Mouse (Mus musculus): Measurements from ENCODE around the gene Egfl8.

The Egfl8 gene

DNA sequence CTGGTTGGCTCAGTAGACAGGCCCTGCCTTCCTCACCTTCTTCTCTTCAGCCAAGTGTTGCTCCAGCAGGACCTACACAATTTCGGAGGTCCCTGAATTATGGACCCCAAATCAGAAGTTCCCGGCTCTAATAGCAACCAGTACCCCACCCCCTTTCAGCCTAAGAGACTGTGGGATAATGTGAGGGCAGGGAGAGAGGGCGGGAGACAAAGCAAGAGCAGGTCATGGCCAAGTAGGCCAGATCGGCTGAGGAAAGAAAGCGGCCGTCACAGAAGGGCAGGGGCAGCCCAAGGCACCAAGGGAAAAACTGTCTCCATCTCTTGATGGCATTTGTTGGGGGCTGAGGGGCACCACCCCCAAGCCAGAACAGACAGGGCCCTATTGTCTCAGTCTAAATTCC lies at the start of gene Egfl8:
TSS of gene Egfl8 (minus strand) at position 101 of the 400 bp plus-strand sequence.
- DNase-seq (ENCODE audit: low read depth, low spot score): no peak

DNA sequence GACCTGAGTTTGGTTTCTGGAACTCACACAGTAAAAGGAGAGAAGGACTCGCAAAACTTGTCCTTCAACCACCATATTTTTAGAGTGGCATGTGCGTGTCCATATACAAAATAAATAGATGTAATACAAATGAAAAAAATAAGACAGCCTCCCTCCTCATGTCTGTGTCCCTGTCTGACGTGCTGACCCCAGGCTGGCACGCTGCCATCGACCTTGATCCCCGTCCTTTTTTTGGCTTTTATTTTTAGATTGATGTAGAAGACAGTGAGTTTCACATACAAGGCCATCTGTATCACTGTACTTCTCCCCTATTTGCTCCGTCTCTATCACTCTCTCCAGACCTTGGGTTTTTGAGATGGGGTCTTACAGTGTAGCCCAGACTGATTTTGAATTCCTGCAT lies 48.7 kb upstream of the Egfl8 start:
- DNase-seq (ENCODE audit: low read depth, low spot score): no peak

DNA sequence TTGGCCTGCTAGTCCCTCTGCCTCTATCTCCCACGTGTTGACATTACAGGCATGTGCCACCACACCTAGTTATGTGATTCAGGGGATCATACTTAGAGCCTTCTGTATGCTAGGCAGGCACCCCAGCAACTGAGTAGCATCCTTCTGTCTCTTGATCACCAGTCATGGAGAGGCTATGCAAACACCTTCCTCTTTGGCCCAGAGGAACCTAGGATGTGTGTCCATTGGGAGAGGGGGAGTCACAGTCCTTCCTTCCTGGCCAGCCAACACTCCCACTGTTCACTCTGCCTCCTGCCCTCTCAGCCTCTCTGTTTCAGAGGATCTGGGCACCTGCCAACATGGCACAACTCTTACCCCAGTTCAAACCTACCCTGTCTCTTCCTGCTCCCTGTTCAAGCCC lies 47.8 kb upstream of the Egfl8 start:
- DNase-seq (ENCODE audit: low read depth, low spot score): no peak

DNA sequence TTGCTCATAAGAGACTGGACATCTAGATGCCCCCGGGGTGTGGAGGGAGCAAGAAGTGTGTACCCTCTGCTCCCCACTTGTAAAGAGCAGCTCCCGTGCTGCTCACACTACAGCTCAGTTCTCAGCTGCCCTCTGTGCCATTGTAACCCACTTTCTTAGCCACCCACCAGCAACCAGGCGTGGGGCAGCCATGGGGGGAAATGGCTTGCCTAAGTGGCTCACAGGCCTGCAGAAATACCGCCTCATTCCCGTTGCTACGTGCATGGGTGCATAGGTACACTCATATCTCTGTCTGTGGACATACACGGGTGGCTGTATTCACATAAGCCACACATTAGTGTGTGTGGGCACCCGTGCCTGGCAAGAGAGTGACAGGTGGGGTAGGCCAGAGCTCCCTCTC lies 47.2 kb upstream of the Egfl8 start:
- DNase-seq (ENCODE audit: low read depth, low spot score): no peak

DNA sequence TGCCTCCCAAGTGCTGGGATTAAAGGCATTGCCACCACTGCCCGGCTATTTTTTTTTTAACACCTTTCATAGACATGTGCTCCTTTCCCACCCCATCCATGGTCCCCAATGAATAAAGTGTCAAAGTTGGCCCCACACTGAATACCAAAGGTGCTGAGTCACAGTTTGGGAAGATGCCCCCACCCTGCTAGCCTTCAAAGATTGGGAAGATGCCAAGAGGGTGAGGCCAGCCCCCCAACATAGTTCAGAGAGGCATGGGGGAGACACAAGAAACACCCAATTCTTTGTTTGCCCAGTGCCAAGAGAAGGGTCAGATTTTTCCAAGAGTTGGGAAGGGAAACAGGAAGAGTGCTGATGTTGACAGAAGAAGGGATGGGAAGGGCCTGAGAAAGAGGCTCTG lies 46.7 kb upstream of the Egfl8 start:
- DNase-seq (ENCODE audit: low read depth, low spot score): no peak

DNA sequence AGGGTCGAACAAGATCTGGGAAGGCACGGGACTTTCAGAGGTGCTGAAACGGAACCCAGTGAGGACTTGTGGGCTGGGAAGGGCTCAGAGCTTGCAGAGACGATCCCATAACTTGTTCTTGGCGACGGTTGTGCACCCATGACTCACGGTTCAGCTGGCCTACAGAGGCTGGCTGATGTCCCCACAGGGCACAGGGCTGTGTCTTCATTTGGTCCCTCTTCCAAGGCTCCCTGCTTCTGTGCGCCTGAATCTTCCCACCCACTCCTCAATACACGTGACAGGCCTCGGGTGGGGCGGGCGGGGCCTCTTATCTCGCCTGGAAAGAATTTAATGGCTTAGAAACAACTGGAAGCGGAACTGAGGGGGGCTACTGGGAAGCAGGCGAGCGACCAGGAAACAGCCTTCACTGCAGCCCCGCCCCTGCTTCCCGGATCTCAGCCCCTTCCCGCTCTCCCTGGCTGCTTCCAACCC lies 45.4 kb upstream of the Egfl8 start:
- no peak for DNase-seq (ENCODE audit: low read depth, low spot score)

DNA sequence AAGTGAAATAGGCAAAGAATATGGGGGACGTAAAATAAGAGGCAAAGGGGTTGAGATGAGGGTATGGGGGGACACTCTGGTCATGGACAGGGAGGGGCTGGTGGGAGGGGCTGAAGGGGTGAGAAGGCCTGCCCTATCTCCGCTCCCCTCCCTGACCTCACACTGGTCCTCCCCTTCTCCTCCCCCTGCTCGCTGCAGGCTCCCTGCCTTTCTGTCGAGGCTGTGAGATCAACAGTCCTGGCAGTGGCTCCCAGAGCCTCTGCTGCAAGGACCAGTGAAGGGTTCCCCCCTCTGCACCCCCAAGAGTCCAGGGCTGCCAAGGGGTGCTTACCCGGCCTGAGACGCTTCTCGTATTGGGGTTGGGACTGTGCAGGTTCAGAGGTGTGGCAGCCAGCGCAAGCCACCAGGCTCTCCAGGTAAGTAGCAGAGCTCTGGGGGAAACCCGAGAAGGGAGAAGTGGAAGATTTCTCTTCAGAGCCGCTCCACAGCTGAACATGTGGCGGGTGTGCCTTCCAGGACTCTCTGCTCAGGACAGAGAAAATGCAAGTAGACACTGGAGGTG lies 44.6 kb upstream of the Egfl8 start:
- no peak for DNase-seq (ENCODE audit: low read depth, low spot score)

DNA sequence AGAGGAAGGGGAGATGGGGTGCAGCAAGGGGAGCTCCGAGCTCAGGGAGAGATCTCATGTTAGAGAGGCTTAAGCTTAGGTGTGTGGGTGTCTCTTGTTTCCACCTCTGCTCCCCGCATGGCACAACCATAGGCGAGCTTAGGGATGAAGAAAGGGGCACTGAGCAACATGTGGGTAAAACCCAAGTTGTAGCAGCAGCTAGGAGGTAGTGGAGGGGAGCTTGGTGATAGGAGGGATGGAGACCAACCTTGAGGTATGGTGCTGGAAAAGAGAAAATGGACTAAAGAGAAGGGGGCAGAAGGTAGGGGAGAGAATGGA lies 44.1 kb upstream of the Egfl8 start:
- DNase-seq (ENCODE audit: low read depth, low spot score): no peak

DNA sequence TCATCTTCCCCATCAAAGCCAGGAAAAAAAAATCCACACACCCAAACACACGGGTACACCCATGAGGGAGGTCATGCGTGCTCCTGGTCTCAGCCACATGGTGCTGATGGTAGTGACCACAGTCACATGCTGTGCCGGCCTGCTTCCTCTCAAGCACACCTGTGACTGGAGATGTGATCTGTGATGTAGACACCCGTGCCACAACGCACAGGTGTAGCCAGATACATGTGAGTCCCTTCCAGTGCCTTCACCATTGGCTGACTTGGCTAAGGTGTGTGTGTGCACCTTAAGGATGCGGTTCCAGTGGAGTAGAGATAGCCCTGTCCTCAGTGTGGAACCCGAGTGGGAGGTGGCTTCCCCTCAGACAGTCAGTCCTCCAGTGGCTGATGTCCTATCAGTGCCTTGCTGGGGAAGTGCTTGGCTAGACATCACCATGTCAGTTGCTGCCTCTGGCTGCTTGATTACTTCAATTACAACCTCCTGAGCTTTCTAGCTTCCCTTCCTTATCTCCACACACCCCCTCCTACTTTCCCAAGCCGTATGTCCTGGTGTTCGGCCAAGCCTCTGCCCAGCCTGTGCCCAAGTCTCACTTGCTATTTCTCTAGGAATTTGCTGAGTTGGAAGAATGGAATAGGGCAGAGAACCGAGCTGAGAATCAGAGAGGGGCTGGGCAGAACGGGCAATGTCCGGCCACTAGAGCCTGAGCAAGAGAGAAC lies 43.6 kb upstream of the Egfl8 start:
- DNase-seq (ENCODE audit: low read depth, low spot score): no peak

DNA sequence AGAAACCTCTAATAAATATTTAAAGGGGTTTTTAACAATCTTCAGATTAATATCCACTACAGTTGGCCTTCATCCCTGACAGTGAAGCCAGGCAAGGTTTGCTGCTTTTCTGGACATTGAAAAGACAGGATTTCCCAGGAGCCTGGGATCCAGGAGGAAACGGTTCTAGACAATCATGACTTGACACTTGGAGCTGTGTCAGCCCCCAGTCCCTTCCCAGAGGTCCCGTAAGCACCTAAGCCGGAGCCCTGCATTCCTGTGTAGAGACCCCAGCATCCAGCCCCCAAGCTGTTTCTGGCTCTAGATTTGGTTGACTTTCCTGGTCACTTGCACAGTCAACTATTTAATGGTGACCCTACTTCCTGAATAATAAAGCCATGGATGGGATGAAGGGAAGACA lies 42.8 kb upstream of the Egfl8 start:
- DNase-seq (ENCODE audit: low read depth, low spot score): no peak

DNA sequence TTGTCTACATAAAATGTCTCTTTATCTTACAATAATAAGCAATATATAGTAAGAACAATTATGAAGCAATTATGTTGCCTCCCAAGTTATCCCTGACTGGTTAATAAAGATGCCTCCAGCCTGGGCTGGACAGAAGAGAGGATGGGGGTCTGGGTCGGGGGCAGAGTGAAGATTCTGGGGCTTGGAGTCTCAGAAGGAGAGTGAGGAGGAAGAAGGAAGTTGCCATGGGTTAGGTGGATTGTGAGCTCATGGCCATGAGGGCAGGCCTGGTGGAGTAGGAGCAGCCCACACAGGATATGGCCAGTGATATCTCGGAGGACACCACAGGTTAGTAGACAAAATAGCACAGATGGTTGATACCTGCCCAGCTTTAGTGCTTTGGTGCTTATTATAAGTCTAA lies 42.4 kb upstream of the Egfl8 start:
- DNase-seq (ENCODE audit: low read depth, low spot score): no peak

DNA sequence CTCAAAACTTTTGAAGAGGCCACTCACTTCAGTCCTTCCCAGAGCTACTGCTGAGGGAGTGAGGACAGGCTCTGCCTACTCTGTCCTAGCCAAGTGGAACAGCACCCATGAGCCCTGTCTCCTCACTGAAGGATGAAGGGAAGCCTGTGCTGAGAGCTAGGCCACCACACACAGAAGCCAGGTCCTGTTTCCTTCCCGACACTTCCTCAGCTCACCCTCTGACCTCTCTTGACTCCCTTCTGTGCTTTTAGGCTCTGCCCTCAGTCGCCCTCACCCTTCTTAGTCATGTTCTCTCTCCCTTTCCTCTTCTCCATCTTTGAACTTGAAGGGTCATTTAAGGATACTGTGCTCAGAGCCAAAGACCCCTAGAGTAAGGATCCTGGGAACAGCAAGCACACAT lies 41.5 kb upstream of the Egfl8 start:
- DNase-seq (ENCODE audit: low read depth, low spot score): no peak

DNA sequence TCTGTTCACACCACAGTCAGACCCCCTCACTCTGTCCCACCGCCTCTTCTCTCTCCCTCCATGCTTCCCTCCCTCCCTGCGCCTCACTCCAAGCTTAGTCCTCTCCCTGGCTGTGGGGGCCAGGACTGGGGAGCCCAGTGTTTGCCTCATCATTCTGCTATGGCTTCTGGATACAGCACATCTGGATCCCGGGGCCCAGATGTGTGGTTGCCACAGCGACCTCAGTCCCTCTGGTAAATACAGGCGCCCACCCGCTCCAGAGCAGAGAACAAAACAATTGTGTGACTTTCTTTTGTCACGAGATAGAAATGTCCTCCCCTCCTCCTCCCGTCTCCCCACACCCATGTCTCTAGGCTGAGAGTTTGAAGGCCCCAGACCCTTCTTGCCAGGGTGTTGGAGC lies 40.9 kb upstream of the Egfl8 start:
- DNase-seq (ENCODE audit: low read depth, low spot score): no peak

DNA sequence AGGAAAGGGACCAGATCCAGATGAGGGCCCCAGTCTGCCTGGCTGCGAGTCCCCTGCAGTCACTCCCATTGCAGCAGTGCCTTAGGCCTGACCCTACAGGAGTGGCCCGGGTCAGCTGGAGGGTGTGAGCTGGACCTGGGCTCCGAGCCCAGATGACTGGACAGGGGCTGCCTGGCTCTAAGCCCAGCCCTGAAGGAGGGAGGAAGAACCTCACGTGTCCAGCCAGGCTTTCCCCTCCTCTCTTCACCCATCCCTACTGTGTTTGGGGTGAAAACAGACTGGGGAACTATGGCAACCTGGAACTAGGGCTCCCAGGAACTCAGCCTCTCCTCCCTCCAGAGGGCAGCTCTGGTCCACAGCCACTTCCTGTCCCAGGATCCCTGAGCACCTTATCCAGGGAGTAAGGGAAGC lies 39.8 kb upstream of the Egfl8 start:
- no peak for DNase-seq (ENCODE audit: low read depth, low spot score)

DNA sequence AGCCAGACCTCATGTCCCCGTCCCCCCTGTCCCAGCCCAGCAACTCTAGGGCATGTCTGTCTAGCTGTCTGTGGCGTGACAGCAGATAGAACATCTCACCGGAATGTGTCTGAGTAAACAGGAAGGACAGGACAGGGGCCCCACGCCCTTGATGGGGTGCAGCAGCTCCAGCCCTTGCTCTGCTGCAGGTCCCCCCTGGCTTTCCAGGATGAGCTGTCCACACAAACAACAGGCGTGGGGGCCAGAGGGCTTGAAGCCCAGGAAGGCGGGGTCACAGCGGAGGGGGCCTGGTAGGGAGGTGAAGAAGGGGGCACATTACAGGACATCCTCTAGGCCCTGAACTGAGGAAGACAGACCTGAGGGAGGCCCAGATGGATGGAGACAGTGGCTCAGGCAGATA lies 39.4 kb upstream of the Egfl8 start:
- DNase-seq (ENCODE audit: low read depth, low spot score): no peak

DNA sequence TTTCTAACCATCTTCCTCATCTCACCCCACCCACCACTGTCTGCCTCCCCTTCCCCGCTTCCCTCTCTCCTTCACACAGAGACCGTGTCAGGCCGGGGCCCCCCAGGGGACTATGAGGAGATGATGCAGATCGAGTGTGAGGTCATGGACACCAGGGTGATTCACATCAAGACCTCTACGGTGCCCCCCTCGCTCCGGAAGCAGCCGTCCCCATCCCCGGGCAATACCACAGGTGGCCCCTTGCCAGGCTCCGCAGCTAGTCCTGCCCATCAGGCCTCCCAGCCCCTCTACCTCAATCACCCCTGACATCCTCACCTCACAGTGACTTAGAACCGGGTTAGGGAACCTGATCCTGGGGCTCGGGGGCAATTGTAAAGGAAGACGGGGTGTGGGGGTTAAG lies 38.6 kb upstream of the Egfl8 start:
- DNase-seq (ENCODE audit: low read depth, low spot score): no peak

DNA sequence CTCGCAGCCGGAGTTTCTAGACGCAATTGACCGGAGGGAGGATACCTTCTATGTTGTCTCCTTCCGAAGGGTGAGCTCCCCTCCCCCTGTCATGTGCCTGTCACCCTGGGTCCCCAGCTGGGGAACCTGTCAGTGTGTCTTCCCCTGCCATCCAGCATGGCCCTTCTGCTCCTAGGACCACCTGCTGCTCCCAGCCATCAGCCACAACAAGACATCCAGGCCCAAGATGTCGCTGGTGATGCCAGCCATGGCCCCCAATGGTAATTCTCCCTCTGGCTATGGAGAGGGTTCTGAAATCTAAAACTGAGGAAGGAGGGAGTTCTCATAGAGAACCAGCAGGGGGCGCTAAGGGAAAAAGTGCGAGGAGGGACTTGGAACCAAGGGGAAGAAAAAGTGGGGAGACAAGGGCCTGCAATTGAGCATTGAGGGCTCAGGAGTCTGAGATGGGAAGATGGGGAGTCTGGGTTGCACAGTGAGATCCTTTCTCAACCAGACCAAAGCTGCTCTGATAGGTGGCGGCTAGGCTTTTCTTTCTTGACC lies 38.0 kb upstream of the Egfl8 start:
- peak; percentile 54 for DNase-seq (ENCODE audit: low read depth, low spot score)

DNA sequence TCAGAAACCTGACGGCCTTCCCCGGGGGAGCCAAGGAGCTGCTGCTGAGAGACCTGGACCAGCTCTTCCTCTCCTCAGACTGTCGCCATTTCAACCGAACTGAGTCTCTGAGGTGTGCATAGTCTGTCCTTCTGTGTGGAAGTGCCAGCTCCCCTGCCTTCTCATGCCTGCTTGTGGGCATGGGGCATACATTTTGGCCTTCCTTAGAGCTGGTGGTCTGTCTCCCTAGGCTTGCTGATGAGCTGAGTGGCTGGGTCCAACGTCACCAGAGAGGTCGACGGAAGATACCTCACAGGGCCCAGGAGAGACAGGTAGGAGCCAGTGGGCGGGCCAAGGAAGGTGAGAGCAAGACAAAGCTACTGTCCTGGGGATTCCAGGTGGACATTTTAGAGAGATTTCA lies 37.2 kb upstream of the Egfl8 start:
- DNase-seq (ENCODE audit: low read depth, low spot score): no peak

DNA sequence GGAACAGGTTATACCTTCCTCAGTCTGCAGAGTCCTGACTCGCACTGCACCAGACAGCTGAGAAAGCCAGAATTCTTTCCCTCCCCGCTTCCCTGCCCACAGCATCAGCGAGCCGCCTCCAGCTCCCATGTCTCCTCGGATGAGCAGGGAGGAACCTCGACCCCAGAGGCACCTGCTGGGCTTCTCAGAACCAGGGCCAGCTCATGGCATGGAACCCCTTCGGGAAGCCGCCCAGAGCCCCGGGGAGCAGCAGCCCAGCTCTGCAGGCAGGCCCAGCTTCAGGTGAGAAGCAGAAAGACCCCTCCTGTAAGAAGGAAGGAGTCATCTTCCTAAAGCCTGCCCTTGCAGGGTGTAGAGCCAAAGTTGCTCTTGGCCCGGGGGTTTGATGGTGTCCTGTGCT lies 36.8 kb upstream of the Egfl8 start:
- no peak for DNase-seq (ENCODE audit: low read depth, low spot score)

DNA sequence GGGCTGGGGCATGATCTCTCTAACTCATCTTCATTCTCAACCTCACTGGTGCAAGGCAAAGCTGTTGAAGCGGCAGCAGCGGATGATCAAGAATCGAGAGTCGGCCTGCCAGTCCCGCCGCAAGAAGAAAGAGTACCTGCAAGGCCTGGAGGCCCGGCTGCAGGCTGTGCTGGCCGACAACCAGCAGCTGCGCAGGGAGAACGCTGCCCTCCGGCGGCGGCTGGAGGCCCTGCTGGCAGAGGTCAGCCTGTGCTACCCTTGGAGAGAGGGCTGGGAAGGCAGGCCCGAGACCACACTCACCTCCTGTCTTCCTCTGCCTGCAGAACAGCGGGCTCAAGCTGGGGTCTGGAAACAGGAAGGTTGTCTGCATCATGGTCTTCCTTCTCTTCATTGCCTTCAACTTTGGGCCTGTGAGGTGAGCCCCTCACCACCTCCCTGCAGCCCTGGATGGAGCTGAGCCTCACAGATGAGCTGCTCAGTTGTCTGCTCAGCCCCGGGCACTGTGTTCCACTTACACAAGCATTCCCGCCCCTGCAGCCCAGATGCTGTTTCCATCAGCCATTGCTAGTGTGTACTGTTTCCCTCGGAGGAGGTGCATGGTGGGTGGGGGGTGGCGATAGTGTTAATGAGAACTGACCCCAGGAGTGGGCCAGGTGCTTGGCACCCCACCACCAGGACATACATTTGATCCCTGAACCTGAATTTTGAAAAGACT lies 35.9 kb upstream of the Egfl8 start:
- DNase-seq (ENCODE audit: low read depth, low spot score): no peak

DNA sequence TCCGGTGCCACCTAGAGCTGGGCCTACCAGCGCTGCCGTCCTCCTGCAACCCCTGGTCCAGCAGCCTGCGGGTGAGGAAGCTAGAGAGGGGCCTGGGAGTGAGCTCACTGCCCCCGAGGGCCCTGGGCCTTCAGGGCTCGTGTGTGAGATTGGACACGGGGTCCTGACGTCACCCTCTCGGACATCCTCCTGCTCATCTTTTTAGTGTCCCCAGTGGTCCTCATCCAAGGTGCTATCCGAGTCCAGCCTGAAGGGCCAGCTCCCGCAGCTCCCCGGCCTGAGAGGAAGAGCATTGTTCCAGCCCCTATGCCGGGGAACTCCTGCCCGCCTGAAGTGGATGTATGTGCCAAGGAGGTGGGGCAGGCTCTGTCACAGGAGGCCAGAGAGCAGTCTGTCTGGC lies 35.0 kb upstream of the Egfl8 start:
- no peak for DNase-seq (ENCODE audit: low read depth, low spot score)

DNA sequence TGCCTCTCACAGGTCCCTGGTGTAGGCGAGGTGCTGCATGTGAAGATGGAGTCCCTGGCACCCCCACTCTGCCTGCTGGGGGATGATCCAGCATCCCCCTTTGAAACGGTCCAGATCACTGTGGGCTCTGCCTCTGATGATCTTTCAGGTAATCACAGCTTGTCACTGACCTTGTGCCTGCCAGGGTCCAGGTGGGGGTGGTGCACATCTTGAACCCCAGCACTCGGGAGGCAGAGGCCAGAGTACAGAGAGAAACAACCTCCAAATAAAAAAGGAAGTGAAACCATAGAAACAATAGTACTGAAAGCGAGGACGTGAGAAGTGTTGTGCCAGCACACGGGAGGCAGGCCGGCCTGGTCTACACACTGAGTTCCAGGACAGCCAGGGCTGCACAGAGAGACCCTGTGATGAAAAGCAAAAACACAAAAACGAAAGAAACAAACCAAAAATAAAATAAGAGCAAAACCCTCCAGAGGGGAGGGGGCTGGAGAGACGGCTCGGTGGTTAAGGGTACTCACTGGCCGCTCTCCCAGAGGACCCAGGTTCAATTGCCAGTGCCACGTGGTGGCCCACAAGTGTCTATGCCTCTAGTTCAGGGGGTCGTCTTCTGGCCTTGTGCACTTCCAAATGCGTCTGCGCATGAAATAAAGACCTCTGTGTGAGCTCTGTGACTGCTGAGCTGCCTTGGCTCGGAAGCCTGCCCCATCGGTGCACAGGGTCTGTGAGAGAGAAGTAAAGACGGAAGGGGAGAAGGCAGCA lies 33.5 kb upstream of the Egfl8 start:
- DNase-seq (ENCODE audit: low read depth, low spot score): no peak

Measured in embryo, embryonic 11.5 days (tissue).